Mouse (Mus musculus): Measurements from ENCODE around the gene Hpse. TPM values are rescaled to one million over a fixed set of nuclear protein-coding genes. Genes with fewer than 3 reads are reported as not detected.

Hpse gene
- total RNA-seq, 1 experiment from 2014 or later = 7.9 TPM

Other genes with a start within 250 kb of the Hpse start
- 27.6 and 37.5 TPM in 2 replicates for gene Lin54, start 219.1 kb downstream of the Hpse start, total RNA-seq (2017)
- 117 and 166 TPM in 2 replicates for gene Cops4, start 201.4 kb downstream of the Hpse start, total RNA-seq (2017)
- 739 and 944 TPM in 2 replicates for gene Plac8, start 147.5 kb downstream of the Hpse start, total RNA-seq (2017)
- gene Coq2, start 44.6 kb downstream of the Hpse start, total RNA-seq (2017) = 46.2 and 51.4 TPM in 2 replicates
- 20.6 and 29.9 TPM in 2 replicates for gene Helq, start 78.9 kb upstream of the Hpse start, total RNA-seq (2017)
- 78.1 and 114 TPM in 2 replicates for gene Mrps18c, start 78.9 kb upstream of the Hpse start, total RNA-seq (2017)
- gene Abraxas1, start 101.2 kb upstream of the Hpse start, total RNA-seq (2017) = 51.8 and 54.5 TPM in 2 replicates
- 0.81 and 0.94 TPM in 2 replicates for gene Gpat3, start 126.0 kb upstream of the Hpse start, total RNA-seq (2017)

All from hematopoietic stem cell, adult 5-6 weeks (primary cell).